In the genomic region with DNA sequence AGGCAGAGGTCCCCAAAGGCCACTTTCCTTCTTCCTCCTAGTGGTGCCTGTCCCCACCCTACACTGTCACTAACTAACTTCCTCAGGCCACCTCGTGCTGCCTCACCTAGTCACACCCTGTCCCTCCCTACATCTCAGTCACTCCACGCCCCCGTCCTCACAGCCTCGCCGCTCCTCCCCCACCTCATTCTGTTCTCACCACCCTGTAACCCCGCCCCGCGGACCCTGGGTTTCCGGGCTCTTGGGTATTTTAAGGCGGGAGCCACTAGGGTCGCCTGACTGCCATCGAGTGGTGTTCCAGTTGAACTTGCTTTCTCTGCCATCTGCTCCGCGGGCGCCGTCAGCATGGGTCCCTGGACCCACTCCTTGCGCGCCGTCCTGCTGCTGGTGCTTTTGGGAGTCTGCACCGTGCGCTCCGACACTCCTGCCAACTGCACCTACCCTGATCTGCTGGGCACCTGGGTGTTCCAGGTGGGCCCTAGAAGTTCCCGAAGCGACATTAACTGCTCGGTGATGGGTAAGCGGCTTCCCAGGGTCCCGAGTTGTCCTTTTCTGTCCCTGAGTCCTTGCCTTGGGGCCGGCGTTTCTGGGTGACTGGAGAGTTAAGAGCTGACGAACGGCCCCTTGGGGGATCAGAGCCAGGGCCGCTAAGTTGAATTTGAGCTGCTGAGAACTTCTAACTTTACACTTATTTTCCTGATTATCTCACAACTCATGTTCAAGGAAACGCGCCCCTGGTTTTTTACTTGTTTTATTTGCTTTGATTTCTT, we compare ENCODE assay signal across 8 mouse cellular contexts. TPM values are rescaled to one million over a fixed set of nuclear protein-coding genes. Genes with fewer than 3 reads are reported as not detected.
DNase-seq lines count a peak whose midpoint lies in the region; ATAC-seq and TF ChIP-seq lines count a peak whose summit lies in the region.

Gene Ctsc, plus strand, starts transcription at position 228 of the 770 bp plus-strand sequence.

- peaks cover 8% of the 10 kb centered on the region for H3K4me1 ChIP-seq in heart, embryonic 12.5 days (replicated peaks)
- H3K4me1 ChIP-seq in kidney, postnatal 0 days (replicated peaks; ENCODE audit: insufficient read depth, low read length): no peaks in the 10 kb centered on the region
- H3K4me1 ChIP-seq in liver, adult 2 months (ENCODE audit: control insufficient read depth, insufficient read depth, low read length): no peaks in the 10 kb centered on the region; the same call in 1 of the 2 replicates

- H3K79me2 ChIP-seq in liver, adult 2 months (ENCODE audit: control insufficient read depth, insufficient read depth, low read length): no peaks in the 10 kb centered on the region

- peak within 1 kb of the TSS; percentile 55; the same call in 1 of the 2 replicates for H3K27ac ChIP-seq in heart, embryonic 12.5 days (ENCODE audit: poor library complexity, severe bottlenecking)
- H3K27ac ChIP-seq in kidney, postnatal 0 days: 0 out of 2 replicates have a peak within 1 kb of the TSS, but pooled peaks have one; percentile 15
- H3K27ac ChIP-seq in liver, adult 2 months (replicated peaks; ENCODE audit: insufficient read depth, low read depth, low read length): peak within 1 kb of the TSS; percentile 70

- no peaks in the 10 kb centered on the region for H3K27me3 ChIP-seq in heart, embryonic 12.5 days (replicated peaks)
- H3K27me3 ChIP-seq in kidney, postnatal 0 days (ENCODE audit: insufficient read depth, low read length): no peaks in the 10 kb centered on the region
- no peaks in the 10 kb centered on the region for H3K27me3 ChIP-seq in liver, adult 2 months (ENCODE audit: control insufficient read depth, insufficient read depth, low read length)

- WGBS in heart, embryonic 12.5 days: 1% methylated on average over 34 of the region's 34 CpGs
- WGBS in kidney, postnatal 0 days: 2% methylated on average over 34 of the region's 34 CpGs
- 4% methylated on average over 34 of the region's 34 CpGs for WGBS in liver, adult 2 months

- no peak for ATAC-seq in erythroid progenitor cell, adult 5-6 weeks (replicated peaks; ENCODE audit: low FRiP score, poor library complexity, severe bottlenecking)
- ATAC-seq in heart, embryonic 12.5 days (ENCODE audit: insufficient number of reproducible peaks, low FRiP score): peak; percentile 89
- peak; percentile 94 for ATAC-seq in kidney, postnatal 0 days (replicated peaks; ENCODE audit: low FRiP score, low read depth)
- peak; percentile 97 for ATAC-seq in monocyte, adult 5-6 weeks (replicated peaks; ENCODE audit: insufficient number of reproducible peaks, low FRiP score, low TSS enrichment, poor library complexity, severe bottlenecking)

- H3K4me3 ChIP-seq in heart, embryonic 12.5 days: peak within 1 kb of the TSS; percentile 67
- H3K4me3 ChIP-seq in kidney, postnatal 0 days (replicated peaks; ENCODE audit: low read depth, low read length): peak within 1 kb of the TSS; percentile 37
- peak within 1 kb of the TSS; percentile 85 for H3K4me3 ChIP-seq in liver, adult 2 months (ENCODE audit: insufficient read depth, low read depth, low read length)

- H3K9ac ChIP-seq in heart, embryonic 12.5 days: peak within 1 kb of the TSS; percentile 79
- peak within 1 kb of the TSS; percentile 27; the same call in 1 of the 2 replicates for H3K9ac ChIP-seq in kidney, postnatal 0 days (ENCODE audit: low read depth, low read length)
- H3K9ac ChIP-seq in liver, adult 2 months (ENCODE audit: low read depth, low read length): peak within 1 kb of the TSS; percentile 86

- peak; percentile 98 for DNase-seq in A20 (ENCODE audit: low read depth, low spot score)
- DNase-seq in brain, adult 2 months (ENCODE audit: low read depth, low spot score): peak; percentile 45
- DNase-seq in kidney, postnatal 0 days (ENCODE audit: low spot score): peak; percentile 80
- peak; percentile 64 for DNase-seq in liver, adult 2 months (ENCODE audit: extremely low read depth, low read depth, low spot score)
- DNase-seq in spleen, postnatal 4 days (ENCODE audit: low spot score in 2 of 2): peak; percentile 86 to 90

- H3K9me3 ChIP-seq in heart, embryonic 12.5 days (replicated peaks): no peaks in the 10 kb centered on the region
- H3K9me3 ChIP-seq in kidney, postnatal 0 days (replicated peaks; ENCODE audit: low read length): no peaks in the 10 kb centered on the region

- TF ChIP-seq CTCF in kidney, postnatal 0 days (IDR thresholded peaks at IDR 0.05; ENCODE audit: low read depth): peak; percentile 15
- TF ChIP-seq CTCF in liver, adult 2 months (IDR thresholded peaks at IDR 0.05; ENCODE audit: low read depth, low read length): no peak

- peak; percentile 60; the same call in 1 of the 2 replicates for TF ChIP-seq POLR2A in liver, adult 2 months (IDR thresholded peaks at IDR 0.05; ENCODE audit: extremely low read depth, insufficient read depth, low read length)

- H3K4me2 ChIP-seq in heart, embryonic 12.5 days: peak within 1 kb of the TSS; percentile 97
- peak within 1 kb of the TSS; percentile 62 for H3K4me2 ChIP-seq in kidney, postnatal 0 days (ENCODE audit: low read length)

- H3K36me3 ChIP-seq in heart, embryonic 12.5 days: no peaks in the 10 kb centered on the region
- no peaks in the 10 kb centered on the region for H3K36me3 ChIP-seq in kidney, postnatal 0 days (ENCODE audit: insufficient read depth, low read length)
- H3K36me3 ChIP-seq in liver, adult 2 months (ENCODE audit: control insufficient read depth, insufficient read depth, low read length): peaks cover 6% of the 10 kb centered on the region

RNA-seq across cellular contexts. Expression of gene Ctsc, which starts in this region (rescaled TPM):
- 48.2 and 61.6 TPM in 2 replicates for total RNA-seq in erythroid progenitor cell, adult 5-6 weeks (2015; ENCODE audit: low replicate concordance)
- total RNA-seq in erythroid progenitor cell, adult 5-6 weeks (2017; ENCODE audit: low replicate concordance): 25.3 and 26.2 TPM in 2 replicates
- 29.5 and 32.8 TPM in 2 replicates for polyA plus RNA-seq in heart, embryonic 12.5 days (2016; fragmentation: Nextera tagmentation; extraction: Ambion mirVana)
- polyA plus RNA-seq in kidney, postnatal 0 days (2015; fragmentation: Nextera tagmentation; extraction: Ambion mirVana): 48.0 and 54.6 TPM in 2 replicates
- total RNA-seq in liver, adult 2 months (2014; rRNA removed): 124 and 131 TPM in 2 replicates
- polyA plus RNA-seq in liver, adult 2 months (2012; rRNA removed): 83.6 and 93.6 TPM in 2 replicates
- 248 to 277 TPM (median 251 TPM) in 3 replicates for total RNA-seq in monocyte, adult 5-6 weeks (2017)

Comparison
In these comparisons a context has a peak if more than half of its experiments do, and no peak if none do; other contexts are left out.
1. DNase-seq: peak in every context shown above with its lines; median percentile 98 in A20; 88 in spleen, postnatal 4 days; 80 in kidney, postnatal 0 days; 64 in liver, adult 2 months; 45 in brain, adult 2 months.
2. H3K27ac ChIP-seq: peak in every context shown above with its lines; median percentile 70 in liver, adult 2 months; 55 in heart, embryonic 12.5 days; 15 in kidney, postnatal 0 days.
3. H3K9ac ChIP-seq: peak in every context shown above with its lines; median percentile 86 in liver, adult 2 months; 79 in heart, embryonic 12.5 days; 27 in kidney, postnatal 0 days.